Mouse (Mus musculus) hindbrain, embryonic 13.5 days (tissue): ENCODE data around the gene Gpr142. TPM values are rescaled to one million over a fixed set of nuclear protein-coding genes. Genes with fewer than 3 reads are reported as not detected.
A peak's percentile ranks its signal among the peaks of the same experiment; 100 is the strongest.

Source experiments
- ATAC-seq: fragments of 200-750 bp; cut with Nextera tagmentation; 2 replicates; pipeline ENCODE4 v1.8.0; 2017; ENCODE audit warnings: moderate TSS enrichment; ENCODE audit not compliant: low FRiP score
- H3K27ac ChIP-seq: fragments of 300-500 bp; sonication (generic); 2 replicates; pipeline ENCODE4 v1.5.1; 2015; ENCODE audit warnings: inconsistent platforms, mild to moderate bottlenecking, moderate library complexity
- H3K27me3 ChIP-seq: fragments of 300-500 bp; sonication (generic); 2 replicates; pipeline ENCODE4 v1.6.1; 2015; ENCODE audit warnings: mild to moderate bottlenecking, inconsistent platforms
- H3K36me3 ChIP-seq: fragments of 300-500 bp; sonication (generic); 2 replicates; pipeline ENCODE4 v1.6.1; 2015; ENCODE audit warnings: mild to moderate bottlenecking, inconsistent platforms
- H3K4me1 ChIP-seq: fragments of 300-500 bp; sonication (generic); replicated peaks from 2 replicates; pipeline ENCODE4 v1.6.1; 2015; ENCODE audit warnings: inconsistent platforms
- H3K4me2 ChIP-seq: fragments of 300-500 bp; sonication (generic); 2 replicates; pipeline ENCODE4 v1.6.1; 2015; ENCODE audit warnings: inconsistent platforms, mild to moderate bottlenecking, moderate library complexity
- H3K4me3 ChIP-seq: fragments of 300-500 bp; sonication (generic); 2 replicates; pipeline ENCODE4 v1.5.1; 2015; ENCODE audit warnings: mild to moderate bottlenecking, inconsistent platforms
- H3K9ac ChIP-seq: fragments of 300-500 bp; sonication (generic); 2 replicates; pipeline ENCODE4 v1.6.1; 2015; ENCODE audit warnings: mild to moderate bottlenecking, inconsistent platforms
- H3K9me3 ChIP-seq: fragments of 300-500 bp; sonication (generic); 2 replicates; pipeline ENCODE4 v1.6.1; 2016; ENCODE audit warnings: inconsistent platforms
- WGBS: fragments of 180-500 bp; shearing (Covaris S2); methylation state at CpG from one replicate; pipeline ENCODE4 v1.1.7; 2015; 5-methylcytosine and 5-hydroxymethylcytosine counted together
- polyA plus RNA-seq: library from polyadenylated mRNA; unstranded; fragments of >200 nt; fragmentation: Nextera tagmentation; extraction: Ambion mirVana; gene quantifications from 2 replicates; pipeline ENCODE4 v1.2.1, GENCODE M21; 2015

Gpr142 gene
- polyA plus RNA-seq, 1 experiment from 2014 or later: not detected

DNA sequence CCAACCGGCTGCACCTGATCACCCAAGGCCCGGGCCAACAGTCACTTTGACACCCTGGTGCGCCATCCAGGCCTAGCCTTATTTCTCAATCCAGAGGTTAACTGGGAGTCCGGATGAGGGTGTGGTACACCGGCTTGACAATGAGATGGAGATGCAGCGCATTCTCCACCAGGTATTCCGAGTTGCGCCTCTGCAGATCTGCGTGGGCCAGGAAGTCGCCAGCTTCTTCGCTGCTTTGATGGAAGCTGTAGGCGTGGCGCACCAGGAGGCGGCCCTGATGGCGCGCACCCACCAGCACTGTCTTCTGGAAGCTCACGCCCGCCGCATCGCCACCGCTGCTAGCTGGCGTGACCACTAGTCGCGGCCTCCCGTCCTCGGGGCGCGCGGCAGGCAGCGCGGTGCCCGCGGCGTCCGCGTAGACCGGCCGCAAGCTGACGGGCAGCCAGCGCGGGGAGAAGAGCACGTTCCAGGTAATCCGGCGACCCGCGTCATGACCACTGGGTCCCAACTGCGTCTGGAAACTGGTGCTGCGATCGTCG lies 7.3 kb upstream of the Gpr142 start:
- ATAC-seq: no peak
- no peaks in the 10 kb centered on the region for H3K9me3 ChIP-seq
- no peaks in the 10 kb centered on the region for H3K36me3 ChIP-seq
- peaks cover 60% of the 10 kb centered on the region for H3K27me3 ChIP-seq
- peak overlapping the region; percentile 91 for H3K4me2 ChIP-seq
- H3K4me3 ChIP-seq: peak overlapping the region; percentile 56
- H3K4me1 ChIP-seq: peaks cover 77% of the 10 kb centered on the region
- H3K9ac ChIP-seq: peak overlapping the region; percentile 76
- H3K27ac ChIP-seq: peak overlapping the region; percentile 73
- WGBS: 4% methylated on average over 49 of the region's 50 CpGs

DNA sequence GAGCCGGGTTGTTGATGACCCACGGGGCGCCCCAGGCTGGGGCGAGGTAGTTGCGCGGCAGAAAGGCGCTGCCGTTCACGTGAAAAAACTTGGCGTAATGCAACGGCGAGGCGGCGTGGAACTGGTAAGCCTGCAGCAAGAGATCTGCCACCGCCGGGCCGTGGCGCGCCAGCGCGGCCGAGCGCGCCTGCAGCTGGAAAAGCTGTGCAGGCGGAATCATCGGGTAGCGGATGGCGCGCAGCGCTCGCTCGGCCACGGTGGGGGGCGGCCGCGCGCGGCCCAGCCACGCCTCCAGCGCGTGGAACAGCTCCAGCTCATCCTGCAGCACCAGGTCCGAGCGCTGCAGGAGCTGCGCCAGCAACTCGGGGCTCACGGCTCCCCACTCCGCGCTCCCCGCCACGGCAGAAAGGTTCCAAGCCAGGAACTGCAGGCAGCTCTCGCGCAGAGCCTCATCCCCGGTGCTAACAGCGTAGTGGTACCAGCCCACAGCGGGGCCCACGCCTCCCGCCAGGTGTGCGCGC lies 6.8 kb upstream of the Gpr142 start:
- Histone ChIP-seq H3K4me2 (peak overlapping the region; percentile 91), H3K36me3 (no peaks in the 10 kb centered on the region), H3K4me3 (peak overlapping the region; percentile 56), H3K9ac (peak overlapping the region; percentile 76), H3K27me3 (peaks cover 55% of the 10 kb centered on the region), H3K9me3 (no peaks in the 10 kb centered on the region), H3K4me1 (peaks cover 79% of the 10 kb centered on the region), H3K27ac (peak overlapping the region; percentile 73)
- 1% methylated on average over 48 of the region's 59 CpGs for WGBS
- no peak for ATAC-seq

DNA sequence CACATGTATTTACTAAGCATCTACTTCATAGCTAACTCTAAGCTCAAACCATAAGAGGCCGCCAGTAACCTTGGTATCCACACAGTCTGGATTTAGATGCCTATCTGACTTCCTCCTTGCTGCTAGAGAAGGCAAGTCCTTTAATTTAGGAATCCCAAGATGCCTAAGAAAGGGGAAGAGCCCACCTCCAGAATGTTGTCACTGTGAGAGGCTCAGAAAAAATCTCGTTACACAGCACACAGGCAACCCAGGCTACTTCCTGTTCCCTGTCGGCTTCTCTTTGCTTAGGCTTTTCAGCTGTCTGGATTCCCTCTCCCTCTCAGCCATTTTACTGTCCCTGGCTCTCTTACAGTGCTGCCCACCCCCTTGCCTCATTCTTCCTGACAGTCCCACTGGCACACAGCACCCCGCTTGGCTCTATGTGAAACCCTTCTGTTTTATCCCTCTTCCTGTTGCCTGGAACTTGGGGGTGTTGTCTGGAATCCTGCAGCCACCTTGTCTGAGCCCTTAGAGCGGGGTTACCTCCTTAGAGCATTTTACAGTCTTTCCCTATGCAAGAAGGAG lies 5.7 kb upstream of the Gpr142 start:
- peak overlapping the region; percentile 56; the same call in 1 of the 2 replicates for H3K4me3 ChIP-seq
- H3K4me2 ChIP-seq: peak overlapping the region; percentile 91
- H3K27me3 ChIP-seq: peaks cover 44% of the 10 kb centered on the region
- peak overlapping the region; percentile 44; the same call in 1 of the 2 replicates for H3K9ac ChIP-seq
- ATAC-seq: no peak
- 52% methylated on average over 5 of the region's 5 CpGs for WGBS
- H3K9me3 ChIP-seq: no peaks in the 10 kb centered on the region
- peaks cover 82% of the 10 kb centered on the region for H3K4me1 ChIP-seq
- H3K36me3 ChIP-seq: no peaks in the 10 kb centered on the region
- H3K27ac ChIP-seq: peak overlapping the region; percentile 25; the same call in 1 of the 2 replicates

DNA sequence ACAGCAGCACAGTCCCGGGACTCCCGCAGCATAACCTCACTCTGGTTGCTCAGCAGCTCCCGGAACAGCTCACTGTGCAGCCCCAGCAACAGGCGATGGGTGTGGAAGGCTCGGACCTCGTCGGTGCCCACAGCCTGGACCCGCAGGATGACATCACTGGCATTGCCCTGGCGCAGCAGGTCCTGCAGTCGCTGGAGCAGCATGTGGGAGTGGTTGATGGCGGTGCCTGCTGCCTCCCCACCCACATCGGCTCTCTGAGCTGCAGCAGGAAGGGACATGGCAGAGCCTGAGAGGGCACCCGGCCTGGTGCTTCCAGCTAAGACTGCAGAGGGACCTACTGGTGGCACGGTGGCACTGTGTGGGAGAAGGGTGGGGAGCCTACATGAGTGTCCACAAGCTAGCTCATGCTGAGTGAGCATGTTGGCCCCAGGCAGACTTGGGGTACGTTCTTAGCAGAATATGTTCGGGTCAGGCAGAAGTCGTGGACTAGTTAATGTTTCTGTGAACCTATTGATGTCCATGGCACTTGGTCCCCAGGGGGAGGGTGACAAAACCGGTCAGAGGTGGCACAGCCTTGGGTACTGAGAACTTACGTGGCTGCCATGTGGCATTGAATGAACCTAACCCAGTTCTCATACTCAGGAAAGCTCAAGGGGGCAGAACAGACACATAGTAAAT lies 4.7 kb upstream of the Gpr142 start:
- no peak for ATAC-seq
- 47% methylated on average over 19 of the region's 19 CpGs for WGBS
- Histone ChIP-seq H3K27ac (peak overlapping the region; percentile 98), H3K4me2 (peak overlapping the region; percentile 91), H3K36me3 (no peaks in the 10 kb centered on the region), H3K27me3 (peaks cover 38% of the 10 kb centered on the region), H3K9me3 (no peaks in the 10 kb centered on the region), H3K4me3 (peak overlapping the region; percentile 38), H3K9ac (peak overlapping the region; percentile 44; the same call in 1 of the 2 replicates), H3K4me1 (peaks cover 78% of the 10 kb centered on the region)

DNA sequence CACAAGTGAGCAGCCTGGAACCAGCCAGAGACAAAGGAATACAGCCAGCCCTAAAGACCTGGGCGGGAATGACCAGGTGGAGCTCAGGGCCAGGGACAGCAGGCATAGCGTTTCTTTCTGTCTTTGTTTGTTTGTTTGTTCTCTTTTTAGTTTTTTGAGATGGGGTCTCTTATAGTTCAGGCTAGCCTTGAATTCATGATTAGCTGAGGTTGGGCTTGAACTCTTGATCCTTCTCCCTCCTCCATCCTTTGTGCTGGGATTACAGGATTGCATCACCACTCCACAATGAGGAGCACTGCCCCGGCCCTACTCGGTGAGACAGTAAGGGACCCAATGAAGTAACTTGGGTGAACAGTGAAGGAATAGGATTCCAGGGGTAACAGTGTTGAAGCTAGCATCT lies 4.0 kb upstream of the Gpr142 start:
- WGBS: 28% methylated on average over 4 of the region's 4 CpGs
- H3K36me3 ChIP-seq: no peaks in the 10 kb centered on the region
- H3K9me3 ChIP-seq: no peaks in the 10 kb centered on the region
- 0 out of 2 replicates have a peak, but pooled peaks have one; percentile 3 for ATAC-seq
- peak overlapping the region; percentile 98 for H3K27ac ChIP-seq
- H3K4me2 ChIP-seq: peak overlapping the region; percentile 91
- peak overlapping the region; percentile 56 for H3K9ac ChIP-seq
- peaks cover 71% of the 10 kb centered on the region for H3K4me1 ChIP-seq
- H3K27me3 ChIP-seq: peaks cover 31% of the 10 kb centered on the region
- H3K4me3 ChIP-seq: peak overlapping the region; percentile 38

DNA sequence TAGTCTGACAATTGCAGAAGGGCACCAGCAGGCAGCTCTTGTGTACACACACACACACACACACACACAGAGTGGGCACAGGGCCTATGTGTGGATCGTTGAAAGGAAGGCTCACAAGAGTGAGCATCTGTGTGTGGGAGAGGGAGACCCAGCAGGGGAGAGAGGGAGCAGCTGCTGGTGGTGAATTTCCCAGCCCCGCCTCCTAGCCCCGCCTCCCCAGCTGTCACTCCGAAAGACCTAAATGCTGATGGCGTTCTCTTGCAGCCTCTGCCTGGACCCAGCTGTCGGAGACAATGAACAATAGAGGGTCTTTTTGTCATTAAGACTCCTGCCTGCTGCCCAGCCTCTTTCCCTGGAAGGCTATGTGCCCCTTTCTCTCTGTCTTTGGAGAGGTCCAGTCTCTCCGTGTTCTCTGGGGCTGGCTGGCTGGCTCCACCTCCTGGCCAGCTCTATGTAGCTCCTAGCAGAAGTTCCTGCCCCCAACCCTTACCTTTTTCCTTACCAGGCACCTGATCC lies 3.4 kb upstream of the Gpr142 start:
- no peaks in the 10 kb centered on the region for H3K36me3 ChIP-seq
- 0% methylated on average over 7 of the region's 7 CpGs for WGBS
- H3K9ac ChIP-seq: peak overlapping the region; percentile 56
- peak overlapping the region; percentile 91 for H3K4me2 ChIP-seq
- peaks cover 68% of the 10 kb centered on the region for H3K4me1 ChIP-seq
- H3K4me3 ChIP-seq: peak overlapping the region; percentile 38
- no peaks in the 10 kb centered on the region for H3K9me3 ChIP-seq
- ATAC-seq: peak; percentile 86
- H3K27me3 ChIP-seq: peaks cover 26% of the 10 kb centered on the region
- peak overlapping the region; percentile 98 for H3K27ac ChIP-seq

DNA sequence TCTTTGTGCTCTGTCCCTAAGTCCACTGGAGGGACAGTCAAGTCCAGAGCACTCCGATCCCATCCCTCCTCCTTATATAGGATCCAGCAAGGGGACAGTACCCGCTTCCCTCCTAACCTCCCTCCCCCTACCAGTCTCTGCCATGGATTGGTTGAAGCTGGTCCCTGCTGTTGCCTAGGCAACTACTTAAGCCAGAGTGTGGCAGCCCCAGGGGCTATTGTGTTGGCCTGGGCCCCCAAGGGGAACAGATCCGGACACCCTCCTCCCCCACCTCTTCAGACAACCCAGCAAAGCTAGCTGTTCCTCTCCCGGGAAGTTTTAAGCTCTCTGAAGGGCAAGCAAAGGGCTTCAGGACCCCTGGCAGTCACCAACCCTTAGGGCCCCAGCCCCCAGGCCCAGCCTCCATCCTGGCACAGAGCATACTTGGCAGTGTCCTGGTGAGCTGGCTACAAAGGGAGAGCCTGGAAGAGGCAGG lies 2.8 kb upstream of the Gpr142 start, which contains the start of gene Btbd17:
Gene Btbd17, minus strand, starts transcription at position 98 of the 475 bp plus-strand sequence.
- peak within 1 kb of the TSS; percentile 56 for H3K9ac ChIP-seq
- 0% methylated on average over 4 of the region's 4 CpGs for WGBS
- H3K27ac ChIP-seq: peak within 1 kb of the TSS; percentile 98
- H3K4me1 ChIP-seq: peaks cover 62% of the 10 kb centered on the region
- no peaks in the 10 kb centered on the region for H3K36me3 ChIP-seq
- ATAC-seq: peak; percentile 83
- H3K4me2 ChIP-seq: peak within 1 kb of the TSS; percentile 91
- peak within 1 kb of the TSS; percentile 38 for H3K4me3 ChIP-seq
- H3K9me3 ChIP-seq: no peaks in the 10 kb centered on the region
- H3K27me3 ChIP-seq: peaks cover 20% of the 10 kb centered on the region

DNA sequence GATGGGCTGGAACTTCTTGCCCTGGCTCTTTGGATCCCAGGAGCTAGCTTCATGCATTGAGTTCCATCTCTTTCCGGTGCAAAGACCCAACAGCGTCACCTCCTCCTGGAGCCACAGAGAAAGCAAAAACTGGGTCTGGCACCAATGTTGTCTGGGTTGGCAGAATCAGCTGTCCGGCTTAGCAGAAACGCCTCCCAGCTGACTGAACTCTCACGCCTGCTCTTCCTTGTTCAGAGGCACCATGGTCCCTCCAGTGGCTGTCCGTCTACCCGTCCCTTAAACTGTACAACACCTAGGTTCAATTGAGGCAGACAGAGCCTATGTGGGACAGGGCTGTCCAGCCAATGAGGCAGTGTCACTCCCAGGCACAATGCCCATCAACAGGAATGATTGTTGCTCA lies 1.5 kb upstream of the Gpr142 start:
- H3K4me3 ChIP-seq: no peak overlapping the region
- no peak overlapping the region for H3K9ac ChIP-seq
- peak overlapping the region; percentile 98 for H3K27ac ChIP-seq
- H3K9me3 ChIP-seq: no peaks in the 10 kb centered on the region
- no peak for ATAC-seq
- 88% methylated on average over 7 of the region's 7 CpGs for WGBS
- H3K36me3 ChIP-seq: no peaks in the 10 kb centered on the region
- H3K4me1 ChIP-seq: peaks cover 51% of the 10 kb centered on the region
- peaks cover 12% of the 10 kb centered on the region; the same call in 1 of the 2 replicates for H3K27me3 ChIP-seq
- H3K4me2 ChIP-seq: no peak overlapping the region

DNA sequence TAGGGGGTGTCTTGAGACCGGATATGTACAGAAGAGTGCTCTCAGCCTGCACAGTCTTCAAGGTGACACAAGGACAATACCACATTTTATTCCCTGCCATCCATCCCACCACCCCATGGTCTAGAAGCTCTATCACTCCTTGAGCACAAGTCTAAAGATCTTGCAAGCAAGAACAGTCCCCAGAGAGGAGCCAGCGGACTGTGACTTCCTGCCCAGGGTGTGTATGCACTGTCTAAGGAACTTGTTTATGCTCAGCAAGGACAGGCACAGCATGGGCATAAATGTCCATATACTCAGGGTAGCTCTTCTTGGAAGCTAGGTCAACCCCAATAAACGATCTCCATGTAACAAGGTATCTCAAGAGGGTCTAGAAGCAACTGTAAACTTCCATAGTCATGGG lies 743 bp upstream of the Gpr142 start:
- Histone ChIP-seq H3K9me3 (no peaks in the 10 kb centered on the region), H3K36me3 (no peaks in the 10 kb centered on the region), H3K27me3 (peaks cover 4% of the 10 kb centered on the region; the same call in 1 of the 2 replicates), H3K4me2 (no peak overlapping the region), H3K27ac (no peak overlapping the region), H3K9ac (no peak overlapping the region), H3K4me3 (no peak overlapping the region), H3K4me1 (peaks cover 50% of the 10 kb centered on the region)
- no peak for ATAC-seq
- WGBS: 90% methylated on average over 3 of the region's 3 CpGs

DNA sequence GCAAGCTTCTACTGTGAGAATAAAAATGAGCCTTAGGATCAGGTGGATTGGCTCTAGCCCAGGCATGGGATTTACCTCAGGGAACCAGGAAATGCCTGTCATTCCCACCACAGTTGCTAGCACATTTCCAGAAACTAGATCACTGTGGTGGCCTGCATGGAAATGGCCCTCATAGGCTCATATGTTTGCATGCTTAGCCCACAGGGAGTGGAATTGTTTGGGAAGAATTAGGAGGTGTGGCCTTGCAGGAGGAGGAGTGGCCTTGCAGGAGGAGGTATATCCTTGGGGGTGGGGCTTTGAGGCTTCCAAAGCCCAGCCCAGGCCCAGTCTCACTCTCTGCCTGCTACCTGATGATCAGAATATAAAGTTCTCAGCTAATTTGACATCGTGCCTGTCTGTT lies 3.2 kb downstream of the Gpr142 start:
- H3K4me2 ChIP-seq: no peak overlapping the region
- WGBS: 100% methylated on average over 1 of the region's 1 CpGs
- no peak overlapping the region for H3K27ac ChIP-seq
- no peak for ATAC-seq
- no peak overlapping the region for H3K9ac ChIP-seq
- no peaks in the 10 kb centered on the region for H3K27me3 ChIP-seq
- H3K9me3 ChIP-seq: no peaks in the 10 kb centered on the region
- no peak overlapping the region for H3K4me3 ChIP-seq
- H3K36me3 ChIP-seq: no peaks in the 10 kb centered on the region
- peaks cover 34% of the 10 kb centered on the region for H3K4me1 ChIP-seq

DNA sequence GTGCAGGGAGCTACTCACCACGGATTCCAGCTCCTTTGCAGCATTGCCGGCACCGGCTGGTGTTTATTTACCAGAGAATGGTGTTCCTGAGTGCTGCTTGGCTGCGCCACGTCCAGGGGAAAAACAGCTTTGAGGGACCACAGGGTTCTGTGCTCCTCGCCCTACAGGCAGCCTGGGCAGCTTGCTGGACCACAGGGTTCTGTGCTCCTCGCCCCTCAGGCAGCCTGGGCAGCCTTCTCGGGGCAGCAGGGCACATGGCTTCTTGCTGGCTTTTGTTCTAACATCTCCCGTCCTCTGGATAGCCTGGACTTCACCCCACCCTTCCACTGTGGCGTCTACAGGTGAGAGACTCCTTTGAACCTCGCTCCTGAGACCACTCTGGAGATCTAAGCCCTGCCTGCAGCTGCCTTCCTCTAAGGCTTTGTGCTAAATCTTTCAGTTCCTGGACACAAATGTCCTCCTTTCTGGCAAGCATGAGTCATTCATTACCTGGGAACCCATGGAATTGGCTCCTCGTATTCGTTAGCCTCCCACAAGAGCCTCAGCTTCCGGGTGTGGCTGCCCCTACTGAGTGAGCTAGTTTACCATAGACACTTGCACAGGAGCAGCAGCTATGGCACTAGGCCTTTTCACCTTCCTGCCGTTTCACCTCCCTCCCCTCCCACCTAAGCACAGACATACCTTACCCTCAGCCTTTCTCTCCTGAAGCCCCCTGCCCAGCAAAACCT lies 4.0 kb downstream of the Gpr142 start:
- Histone ChIP-seq H3K27ac (no peak overlapping the region), H3K4me2 (no peak overlapping the region), H3K4me1 (peaks cover 39% of the 10 kb centered on the region), H3K27me3 (no peaks in the 10 kb centered on the region), H3K4me3 (no peak overlapping the region), H3K36me3 (no peaks in the 10 kb centered on the region), H3K9me3 (no peaks in the 10 kb centered on the region), H3K9ac (peak overlapping the region; percentile 39; the same call in 1 of the 2 replicates)
- 66% methylated on average over 15 of the region's 15 CpGs for WGBS
- no peak for ATAC-seq
